Mouse (Mus musculus): ENCODE data around the gene Nphs2. TPM values are rescaled to one million over a fixed set of nuclear protein-coding genes. Genes with fewer than 3 reads are reported as not detected.
"Not testable (repeated sequence)": the region's sequence is repeated elsewhere in the genome, so short reads cannot be mapped to it uniquely, and the experiment has no call there.

Gene Nphs2
- not detected in 2 replicates for total RNA-seq (2014; fragmentation: Nextera tagmentation)
- not detected in 2 replicates for total RNA-seq (2017)

GRCm38 (mm10) chr1:156310630-156311029 lies at the start of gene Nphs2:
Nphs2 (plus strand) TSS chr1:156310727.
- ATAC-seq (replicated peaks; ENCODE audit: low FRiP score, low TSS enrichment, poor library complexity, severe bottlenecking) = 0 out of 2 replicates have a peak, but pooled peaks have one; percentile 34

GRCm38 (mm10) chr1:156263352-156263751 lies 47.2 kb upstream of the Nphs2 start:
- peak; percentile 70 for ATAC-seq (replicated peaks; ENCODE audit: low FRiP score, low TSS enrichment, poor library complexity, severe bottlenecking)

GRCm38 (mm10) chr1:156263946-156264345 lies 46.6 kb upstream of the Nphs2 start:
- no peak for ATAC-seq (replicated peaks; ENCODE audit: low FRiP score, low TSS enrichment, poor library complexity, severe bottlenecking)

GRCm38 (mm10) chr1:156268546-156268945 lies 42.0 kb upstream of the Nphs2 start:
- not testable (repeated sequence) for ATAC-seq (replicated peaks; ENCODE audit: low FRiP score, low TSS enrichment, poor library complexity, severe bottlenecking)

GRCm38 (mm10) chr1:156270471-156270870 lies 40.1 kb upstream of the Nphs2 start:
- no peak for ATAC-seq (replicated peaks; ENCODE audit: low FRiP score, low TSS enrichment, poor library complexity, severe bottlenecking)

- no peak for ATAC-seq (replicated peaks; ENCODE audit: low FRiP score, low TSS enrichment, poor library complexity, severe bottlenecking)
These were observed 38.9 kb upstream of the Nphs2 start for GRCm38 (mm10) chr1:156271654-156272053.

GRCm38 (mm10) chr1:156273647-156274046 lies 36.9 kb upstream of the Nphs2 start:
- ATAC-seq (replicated peaks; ENCODE audit: low FRiP score, low TSS enrichment, poor library complexity, severe bottlenecking) = 0 out of 2 replicates have a peak, but pooled peaks have one; percentile 55

- no peak for ATAC-seq (replicated peaks; ENCODE audit: low FRiP score, low TSS enrichment, poor library complexity, severe bottlenecking)
These were observed 30.4 kb upstream of the Nphs2 start for GRCm38 (mm10) chr1:156280131-156280530.

GRCm38 (mm10) chr1:156284207-156284606 lies 26.3 kb upstream of the Nphs2 start:
- peak; percentile 73 for ATAC-seq (replicated peaks; ENCODE audit: low FRiP score, low TSS enrichment, poor library complexity, severe bottlenecking)

GRCm38 (mm10) chr1:156284851-156285540 lies 25.5 kb upstream of the Nphs2 start:
- no peak for ATAC-seq (replicated peaks; ENCODE audit: low FRiP score, low TSS enrichment, poor library complexity, severe bottlenecking)

- no peak for ATAC-seq (replicated peaks; ENCODE audit: low FRiP score, low TSS enrichment, poor library complexity, severe bottlenecking)
These were observed 25.0 kb upstream of the Nphs2 start for GRCm38 (mm10) chr1:156285541-156285896.

GRCm38 (mm10) chr1:156288556-156289221 lies 21.8 kb upstream of the Nphs2 start:
- no peak for ATAC-seq (replicated peaks; ENCODE audit: low FRiP score, low TSS enrichment, poor library complexity, severe bottlenecking)

GRCm38 (mm10) chr1:156289222-156289587 lies 21.3 kb upstream of the Nphs2 start:
- not testable (repeated sequence) for ATAC-seq (replicated peaks; ENCODE audit: low FRiP score, low TSS enrichment, poor library complexity, severe bottlenecking)

GRCm38 (mm10) chr1:156290016-156290415 lies 20.5 kb upstream of the Nphs2 start:
- ATAC-seq (replicated peaks; ENCODE audit: low FRiP score, low TSS enrichment, poor library complexity, severe bottlenecking) = no peak

- ATAC-seq (replicated peaks; ENCODE audit: low FRiP score, low TSS enrichment, poor library complexity, severe bottlenecking) = peak; percentile 55
These were observed 7.4 kb upstream of the Nphs2 start, which contains the start of gene Tdrd5 for GRCm38 (mm10) chr1:156302911-156303749. Tdrd5 (minus strand) TSS chr1:156303664.

- no peak for ATAC-seq (replicated peaks; ENCODE audit: low FRiP score, low TSS enrichment, poor library complexity, severe bottlenecking)
These were observed 1.9 kb upstream of the Nphs2 start for GRCm38 (mm10) chr1:156308595-156308994.

GRCm38 (mm10) chr1:156323126-156323525 lies 12.6 kb downstream of the Nphs2 start:
- ATAC-seq (replicated peaks; ENCODE audit: low FRiP score, low TSS enrichment, poor library complexity, severe bottlenecking) = no peak

GRCm38 (mm10) chr1:156340847-156341246 lies 30.3 kb downstream of the Nphs2 start:
- ATAC-seq (replicated peaks; ENCODE audit: low FRiP score, low TSS enrichment, poor library complexity, severe bottlenecking) = no peak

GRCm38 (mm10) chr1:156344433-156344832 lies 33.9 kb downstream of the Nphs2 start:
- ATAC-seq (replicated peaks; ENCODE audit: low FRiP score, low TSS enrichment, poor library complexity, severe bottlenecking) = no peak

- ATAC-seq (replicated peaks; ENCODE audit: low FRiP score, low TSS enrichment, poor library complexity, severe bottlenecking) = no peak
These were observed 35.1 kb downstream of the Nphs2 start for GRCm38 (mm10) chr1:156345633-156346032.
